Mouse (Mus musculus) thymus, postnatal 36 days (tissue): ENCODE data around the gene Hivep2.

ENCODE experiments used
- DNase-seq, 2 experiments: peaks; one replicate each; pipeline ENCODE4 v3.0.0; 2022; ENCODE audit warnings: mixed read lengths in 2 of 2

Hivep2 gene

DNA sequence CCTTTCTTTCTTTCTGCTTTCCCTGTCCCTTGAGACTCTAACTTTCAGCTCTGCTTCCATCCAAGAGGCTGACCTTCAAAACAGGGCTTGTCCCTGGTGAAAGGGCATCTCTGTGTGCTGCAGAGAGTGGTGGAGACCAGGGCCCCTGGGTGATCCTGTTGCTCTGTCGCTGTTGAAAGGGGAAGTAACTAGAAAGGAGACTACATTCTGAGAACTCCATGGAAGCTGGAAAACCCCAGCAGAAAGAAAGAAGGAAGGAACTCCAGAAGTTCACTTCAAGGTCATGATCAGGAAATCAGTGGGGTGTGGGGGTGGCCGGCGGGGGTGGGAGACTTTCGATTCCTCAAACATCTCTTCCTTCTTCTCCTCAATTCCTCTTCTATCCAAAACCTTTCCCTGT is 208.2 kb downstream of the Hivep2 start:
- no peak for DNase-seq

DNA sequence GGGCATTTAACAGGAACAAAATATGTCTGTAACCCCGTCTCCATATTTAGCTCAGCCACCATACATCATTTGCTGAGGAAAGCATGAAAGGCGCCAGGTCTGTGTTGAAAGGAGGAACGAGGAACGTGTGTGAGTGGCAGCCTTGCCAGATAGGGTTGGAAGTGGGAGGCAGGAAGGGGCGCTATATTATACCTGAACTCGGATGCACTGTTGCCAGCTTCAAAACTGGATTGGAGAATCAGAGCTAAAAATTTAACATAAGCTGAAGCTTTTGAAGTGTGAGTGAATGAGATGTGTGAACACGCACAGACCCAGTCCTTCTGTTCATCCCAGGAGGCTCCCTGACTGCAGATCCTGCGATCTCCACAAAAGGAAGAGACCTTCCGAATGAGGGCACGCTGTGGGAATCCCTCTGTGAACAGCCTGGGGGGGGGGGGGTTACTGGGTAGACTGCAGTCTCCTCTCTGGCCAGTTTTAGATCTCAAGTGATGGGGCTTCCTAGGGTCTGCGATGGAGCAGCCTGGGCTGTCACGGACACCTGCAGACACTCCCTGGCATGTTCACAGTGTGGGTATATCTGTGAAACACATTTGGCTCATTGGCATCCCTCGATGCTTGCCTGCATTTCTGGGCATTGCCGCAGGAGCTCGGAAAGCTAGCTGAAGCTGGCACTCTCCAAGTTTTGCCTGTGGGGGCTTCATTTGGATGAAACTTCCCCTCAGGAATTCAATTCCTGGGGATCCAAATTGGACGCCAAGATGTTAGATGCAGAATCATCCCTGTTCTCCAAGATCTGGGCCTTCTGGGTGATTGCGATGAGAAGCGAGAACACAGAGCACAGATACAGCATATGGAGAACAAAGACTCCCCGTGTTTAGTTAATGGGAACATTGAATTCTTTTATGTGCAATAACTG is 213.8 kb downstream of the Hivep2 start:
- DNase-seq: no peak

DNA sequence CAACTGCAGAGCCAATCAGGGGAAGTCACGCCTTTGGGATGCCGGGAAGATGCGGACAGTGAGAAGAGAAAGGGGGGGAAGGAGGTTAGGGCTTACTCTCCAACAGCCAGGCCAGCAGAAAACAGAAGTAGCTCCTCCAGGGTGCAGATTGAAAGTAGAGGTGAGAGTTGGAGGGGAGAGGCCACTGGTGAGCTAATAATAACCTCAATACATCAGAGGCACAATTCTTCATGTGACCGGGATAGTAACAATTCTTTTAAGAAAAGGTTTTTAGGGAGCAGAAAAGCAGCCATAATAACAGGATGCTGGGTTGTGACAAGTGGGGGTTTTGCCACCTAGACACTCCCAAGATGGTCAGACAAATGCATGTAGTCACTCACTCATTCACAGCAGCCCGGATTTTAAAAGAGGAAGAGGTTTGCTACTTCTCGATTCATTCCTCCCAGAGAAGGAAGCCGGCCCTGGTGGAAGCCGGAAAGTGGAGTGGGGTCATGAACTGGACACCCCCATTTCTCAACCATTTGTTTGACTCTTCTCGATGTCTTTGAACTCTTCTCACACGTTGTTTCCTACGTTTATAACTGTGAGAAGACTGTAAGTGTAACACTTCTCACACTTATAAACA is 220.6 kb downstream of the Hivep2 start:
- no peak for DNase-seq

DNA sequence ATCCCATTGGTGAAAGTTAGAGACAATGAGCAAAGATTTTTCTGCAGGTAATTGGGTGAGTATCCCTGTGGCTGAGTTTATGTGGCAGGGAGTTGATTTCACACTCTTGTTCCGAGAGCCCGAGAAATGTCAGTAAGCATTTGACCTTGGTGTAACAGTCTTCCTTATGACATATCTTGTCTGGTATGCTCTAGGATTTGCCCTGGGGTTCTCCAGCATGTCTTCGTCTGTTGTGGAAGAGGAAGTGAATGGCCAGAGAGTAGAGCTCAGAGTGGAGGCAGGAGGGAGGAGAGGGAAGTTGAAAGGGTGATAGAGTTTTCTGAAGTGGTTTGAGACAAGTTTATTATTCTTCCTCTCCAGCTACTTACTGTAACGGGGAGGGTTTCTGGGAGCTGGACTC is 223.2 kb downstream of the Hivep2 start:
- DNase-seq: no peak

DNA sequence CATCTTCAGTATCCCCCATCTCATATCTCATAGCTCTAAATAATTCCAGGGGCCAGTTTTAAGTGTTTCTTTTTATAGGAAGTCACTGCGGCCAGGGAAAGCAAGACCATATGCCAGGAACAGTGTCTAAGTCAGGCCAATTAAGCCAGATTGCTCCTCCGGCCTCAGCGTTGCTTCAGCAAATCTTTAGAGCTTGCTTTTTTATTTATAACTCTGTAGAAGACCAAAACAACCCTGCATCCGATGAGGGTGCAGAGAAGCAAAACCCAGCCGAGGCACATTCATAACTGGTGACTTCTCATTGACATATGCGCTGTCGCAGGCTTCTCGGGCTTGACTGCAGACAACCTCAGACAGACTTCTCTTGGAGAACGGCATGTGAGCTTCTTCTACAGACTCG is 225.3 kb downstream of the Hivep2 start:
- DNase-seq: no peak

DNA sequence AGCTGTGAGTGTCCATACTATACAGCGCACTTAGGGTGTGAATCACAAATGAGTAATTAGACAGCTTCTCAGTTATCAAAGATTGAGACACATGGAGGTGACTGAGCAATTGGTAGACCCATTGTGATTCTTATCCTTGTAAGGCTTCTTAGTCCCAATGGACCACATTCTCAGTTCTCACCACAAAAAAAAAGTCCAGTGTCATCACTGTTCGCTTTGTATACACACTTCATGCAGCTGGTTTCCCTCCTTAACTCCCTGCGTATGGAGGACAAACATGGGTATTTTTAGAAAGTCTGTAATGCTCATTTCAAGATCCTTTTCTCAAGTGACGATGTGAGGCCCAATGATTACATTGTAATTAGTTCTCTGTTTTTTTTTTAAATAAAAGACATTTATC is 226.3 kb downstream of the Hivep2 start:
- DNase-seq: no peak

DNA sequence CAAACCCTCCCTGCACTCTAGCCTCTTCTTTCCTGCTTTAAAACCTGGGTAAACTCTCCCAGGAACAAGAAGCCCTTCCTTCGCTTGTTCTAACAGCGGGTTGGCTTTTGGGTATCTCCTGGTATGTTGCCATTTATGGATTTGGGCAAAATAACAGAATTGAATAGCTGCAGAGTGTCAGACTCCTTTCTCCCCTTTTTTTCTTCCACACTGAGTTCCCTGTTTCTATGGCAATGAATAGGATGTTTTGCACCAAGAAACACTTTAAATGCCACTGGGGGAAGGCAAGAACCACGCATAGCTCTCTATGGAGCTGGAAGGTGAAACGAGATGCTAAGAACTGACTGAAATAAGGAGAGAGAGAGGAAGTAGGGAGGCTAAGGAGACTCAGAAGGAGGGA is 227.8 kb downstream of the Hivep2 start:
- no peak for DNase-seq

DNA sequence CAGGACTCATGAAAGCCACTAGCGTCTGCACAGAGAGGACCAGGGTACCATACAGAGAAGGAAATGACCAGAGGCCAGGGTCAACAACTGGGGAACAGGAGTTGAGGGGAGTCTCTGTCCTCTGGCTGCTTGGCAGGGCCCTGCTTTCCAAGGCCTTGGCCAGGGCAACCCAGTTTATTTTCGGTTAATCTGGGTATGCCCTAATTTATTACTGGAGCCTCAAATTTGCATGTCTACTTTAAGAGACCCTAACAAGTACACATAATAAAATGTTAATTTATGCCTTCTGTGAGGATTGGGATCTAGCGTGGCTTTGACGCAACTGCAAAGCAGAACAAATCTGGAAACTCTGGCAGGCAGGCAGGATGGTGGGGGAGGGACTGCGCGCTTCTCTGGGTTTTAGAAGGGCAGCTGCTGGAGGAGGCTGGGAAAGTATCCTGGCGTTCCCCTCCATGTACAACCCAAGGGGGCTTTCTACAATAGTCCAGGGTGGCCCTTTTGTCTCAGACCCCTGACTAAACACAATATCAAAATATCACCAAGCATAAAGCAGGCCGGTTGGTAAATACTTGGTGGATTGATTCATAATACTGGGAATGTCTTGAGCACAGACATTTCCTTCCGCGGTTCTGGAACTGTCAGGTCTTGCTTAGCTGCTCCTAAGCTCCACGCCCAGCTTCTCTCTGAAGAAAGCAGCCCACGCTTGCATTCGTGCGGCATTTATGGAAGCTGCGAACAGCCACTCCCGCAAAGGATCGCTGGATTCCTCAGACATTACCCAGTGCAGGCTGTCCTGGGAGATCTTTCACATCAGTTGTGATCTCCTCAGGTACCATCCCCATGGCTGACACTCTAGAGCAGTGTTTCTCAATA is 230.1 kb downstream of the Hivep2 start:
- no peak for DNase-seq

DNA sequence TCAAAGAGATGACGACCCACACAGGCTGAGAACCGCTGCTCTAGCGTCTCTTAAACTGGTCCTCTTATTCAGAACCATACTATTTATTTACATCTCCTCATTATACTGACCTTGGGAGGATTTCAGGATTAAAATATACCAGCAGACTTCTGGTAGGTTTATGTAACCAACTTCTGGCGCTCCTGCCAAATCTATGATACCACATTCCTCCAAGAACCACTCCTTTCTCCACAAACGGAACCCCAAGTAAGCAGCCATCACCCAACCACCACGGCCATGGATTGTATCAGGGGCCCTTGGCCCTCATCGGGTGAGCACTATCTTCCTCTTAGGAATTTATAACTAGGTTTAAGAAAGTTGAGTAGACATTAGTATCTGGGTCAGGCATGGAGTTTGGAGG is 230.9 kb downstream of the Hivep2 start:
- DNase-seq: no peak

DNA sequence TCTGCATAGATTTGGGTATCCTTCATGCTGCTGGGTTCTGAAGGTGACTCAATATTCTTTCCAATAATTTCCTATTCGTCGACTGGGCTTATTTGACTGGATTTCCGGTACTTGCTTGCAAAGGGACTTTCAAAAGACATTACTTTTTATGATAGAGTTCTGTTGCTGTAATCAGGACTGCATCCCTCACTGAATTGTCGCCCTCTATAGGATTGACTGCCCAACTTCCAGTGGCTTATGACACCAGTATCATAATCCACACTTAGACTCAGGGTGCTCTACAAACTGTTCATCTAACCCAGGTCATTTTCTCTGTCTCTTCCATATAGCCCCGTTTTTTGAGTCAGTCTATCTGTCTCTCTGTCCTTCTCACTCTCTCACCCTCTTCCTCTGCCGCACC is 231.4 kb downstream of the Hivep2 start:
- DNase-seq: no peak

DNA sequence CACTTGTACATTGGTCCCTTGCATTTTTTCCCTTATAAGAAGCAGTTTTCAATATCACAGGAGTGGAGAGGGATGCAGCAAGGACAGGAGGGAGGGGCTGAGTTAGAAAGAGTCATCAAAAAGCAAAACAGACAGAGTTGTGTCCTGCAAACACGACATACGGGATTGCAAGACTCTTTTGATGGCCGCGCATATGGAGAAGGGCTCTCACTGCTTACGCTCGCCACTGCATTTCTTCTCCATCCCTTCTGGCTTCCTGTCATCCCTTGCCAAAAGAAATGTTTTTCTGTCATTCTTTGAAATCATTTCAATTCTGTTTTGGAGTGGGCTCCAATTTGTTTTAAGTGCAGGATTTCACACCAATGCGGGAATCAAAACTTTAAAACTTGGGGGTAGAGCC is 233.5 kb downstream of the Hivep2 start:
- DNase-seq: no peak

DNA sequence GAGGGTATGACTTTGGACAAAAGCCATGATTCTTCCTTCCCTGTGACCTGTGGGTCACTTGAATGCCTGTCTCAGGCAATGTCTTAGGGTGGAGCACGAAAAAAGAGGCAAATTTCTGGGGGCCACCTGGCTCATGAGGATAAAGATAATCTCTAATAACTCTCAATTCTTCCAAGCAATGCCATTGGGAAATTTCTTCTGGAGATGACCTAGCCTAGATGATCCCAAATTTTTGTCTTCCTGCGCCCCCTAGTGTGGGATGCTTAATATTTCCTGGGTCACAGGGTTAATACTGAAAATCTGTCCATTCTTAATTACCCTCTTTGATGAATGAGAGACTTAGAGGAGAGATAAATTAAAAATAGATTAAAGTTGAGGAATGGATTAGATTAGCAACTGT is 234.4 kb downstream of the Hivep2 start:
- DNase-seq: no peak
